Mouse (Mus musculus): Measurements from ENCODE around the gene Nebl. TPM values are rescaled to one million over a fixed set of nuclear protein-coding genes. Genes with fewer than 3 reads are reported as not detected.

The Nebl gene
- total RNA-seq, 2 experiments from 2014 or later = 148 to 159 TPM

- Histone ChIP-seq H3K4me3 (peak overlapping the region; percentile 13; the same call in 1 of the 2 replicates), H3K27ac (peak overlapping the region; percentile 51)
- no peak for DNase-seq (ENCODE audit: low spot score in 2 of 2)
- TF ChIP-seq CTCF (conservative IDR thresholded peaks at IDR 0.05) = no peak
Measured at GRCm38 (mm10) chr2:17723268-17724019, 7.8 kb downstream of the Nebl start.

GRCm38 (mm10) chr2:17721177-17721715, 10.0 kb downstream of the Nebl start:
- Histone ChIP-seq H3K4me3 (no peak overlapping the region), H3K27ac (peak overlapping the region; percentile 29; the same call in 1 of the 2 replicates)
- no peak for DNase-seq (ENCODE audit: low spot score in 2 of 2)
- no peak for TF ChIP-seq CTCF (conservative IDR thresholded peaks at IDR 0.05)

- no peak overlapping the region for H3K4me3 ChIP-seq
- TF ChIP-seq CTCF (conservative IDR thresholded peaks at IDR 0.05) = no peak
- no peak for DNase-seq (ENCODE audit: low spot score in 2 of 2)
- H3K27ac ChIP-seq = no peak overlapping the region
Measured at GRCm38 (mm10) chr2:17718281-17718680, 13.0 kb downstream of the Nebl start.

DNA sequence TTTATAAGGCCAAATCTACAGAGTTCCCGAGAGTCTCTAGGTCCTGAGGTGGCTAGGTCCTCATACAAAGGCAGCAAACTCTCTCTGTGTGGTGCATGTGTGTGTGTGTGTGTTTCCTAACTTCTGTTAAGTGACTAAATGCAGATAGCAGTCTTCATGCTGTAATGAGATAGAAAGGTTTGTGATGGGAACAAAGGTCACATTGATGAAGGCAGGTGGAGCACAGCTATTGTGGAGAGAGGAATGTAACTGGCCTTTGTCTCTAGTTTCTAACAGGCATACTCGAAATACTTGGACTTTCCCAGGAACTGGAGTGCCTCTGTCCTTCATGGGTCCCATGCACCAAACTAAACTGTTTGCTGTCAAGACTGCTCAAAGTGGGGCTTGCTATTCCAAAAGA, 14.1 kb downstream of the Nebl start:
- H3K27ac ChIP-seq = no peak overlapping the region
- TF ChIP-seq CTCF (conservative IDR thresholded peaks at IDR 0.05) = no peak
- H3K4me3 ChIP-seq = no peak overlapping the region
- DNase-seq (ENCODE audit: low spot score in 2 of 2) = no peak

GRCm38 (mm10) chr2:17715149-17715767, 16.0 kb downstream of the Nebl start:
- Histone ChIP-seq H3K27ac (peak overlapping the region; percentile 89), H3K4me3 (no peak overlapping the region)
- DNase-seq (ENCODE audit: low spot score in 2 of 2) = no peak
- no peak for TF ChIP-seq CTCF (conservative IDR thresholded peaks at IDR 0.05)

DNA sequence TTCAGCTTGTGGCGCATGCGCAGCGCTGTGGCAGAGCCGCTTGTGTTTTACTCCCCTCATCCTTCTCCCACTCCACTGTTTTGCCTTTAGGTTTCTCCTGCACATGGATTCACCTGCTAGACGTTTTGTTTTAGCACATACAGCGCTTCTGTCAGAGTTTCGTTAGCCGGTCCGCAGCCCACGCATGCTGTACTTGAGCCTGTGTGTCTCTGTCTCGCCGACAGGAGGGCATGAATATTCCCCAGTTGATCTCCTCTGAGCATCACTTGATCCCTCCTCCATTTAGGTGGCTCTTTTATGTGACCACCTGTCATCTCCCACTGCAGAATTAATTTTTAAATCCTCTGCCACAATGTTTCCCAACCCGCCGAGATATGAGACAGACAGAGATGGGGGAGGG, 16.6 kb downstream of the Nebl start:
- peak; percentile 45 for TF ChIP-seq CTCF (conservative IDR thresholded peaks at IDR 0.05)
- H3K4me3 ChIP-seq = no peak overlapping the region
- DNase-seq (ENCODE audit: low spot score in 2 of 2) = no peak
- H3K27ac ChIP-seq = peak overlapping the region; percentile 89

- Histone ChIP-seq H3K27ac (peak overlapping the region; percentile 89), H3K4me3 (no peak overlapping the region)
- no peak for TF ChIP-seq CTCF (conservative IDR thresholded peaks at IDR 0.05)
- DNase-seq (ENCODE audit: low spot score in 2 of 2) = no peak
Measured at GRCm38 (mm10) chr2:17714124-17714523, 17.1 kb downstream of the Nebl start.

DNA sequence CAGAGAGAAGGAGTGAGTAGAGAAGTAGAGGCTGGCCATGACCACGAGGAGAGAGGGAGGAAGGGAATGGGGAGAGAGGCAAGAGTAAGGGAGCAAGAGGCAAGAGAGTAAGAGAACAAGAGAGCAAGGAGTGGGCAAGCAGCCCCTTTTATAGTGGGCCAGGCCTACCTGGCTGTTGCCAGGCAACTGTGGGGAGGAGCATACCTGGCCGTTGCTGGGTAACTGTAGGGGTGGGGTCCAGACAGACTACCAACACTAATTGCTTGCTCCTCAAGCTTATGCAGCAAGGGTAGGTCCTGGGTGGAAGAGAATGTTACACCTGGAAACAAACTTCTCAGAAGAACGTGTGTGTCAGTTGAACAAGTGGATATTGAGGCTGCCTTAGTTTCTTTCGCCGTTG, 20.0 kb downstream of the Nebl start:
- TF ChIP-seq CTCF (conservative IDR thresholded peaks at IDR 0.05) = no peak
- H3K4me3 ChIP-seq = no peak overlapping the region
- DNase-seq (ENCODE audit: low spot score in 2 of 2) = no peak
- peak overlapping the region; percentile 86; the same call in 1 of the 2 replicates for H3K27ac ChIP-seq

DNA sequence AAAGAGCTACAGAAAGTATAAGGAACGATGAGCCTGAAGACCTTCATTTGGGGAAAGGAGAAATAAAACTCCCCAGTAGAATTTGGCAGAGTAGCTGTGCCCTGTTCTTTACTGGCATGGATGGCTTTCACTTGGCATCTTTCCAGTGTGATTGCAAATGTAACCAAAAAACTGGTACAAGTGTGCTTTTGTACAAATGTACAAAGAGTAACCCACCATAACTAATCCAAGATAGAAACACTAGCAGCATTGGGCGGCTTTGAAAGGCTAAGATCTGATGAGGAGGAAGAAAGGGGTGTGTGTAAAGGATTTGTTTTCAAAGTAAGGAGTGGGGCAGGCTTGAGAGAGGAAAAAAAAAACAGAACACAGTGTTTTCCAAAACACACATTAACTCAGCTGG, 21.2 kb downstream of the Nebl start:
- H3K4me3 ChIP-seq = no peak overlapping the region
- no peak for TF ChIP-seq CTCF (conservative IDR thresholded peaks at IDR 0.05)
- H3K27ac ChIP-seq = peak overlapping the region; percentile 86
- peak in 1 of 2 experiments; percentile 56 for DNase-seq (ENCODE audit: low spot score in 2 of 2)

GRCm38 (mm10) chr2:17705964-17706363, 25.3 kb downstream of the Nebl start:
- DNase-seq (ENCODE audit: low spot score in 2 of 2) = no peak
- no peak for TF ChIP-seq CTCF (conservative IDR thresholded peaks at IDR 0.05)
- Histone ChIP-seq H3K27ac (peak overlapping the region; percentile 88), H3K4me3 (no peak overlapping the region)

DNA sequence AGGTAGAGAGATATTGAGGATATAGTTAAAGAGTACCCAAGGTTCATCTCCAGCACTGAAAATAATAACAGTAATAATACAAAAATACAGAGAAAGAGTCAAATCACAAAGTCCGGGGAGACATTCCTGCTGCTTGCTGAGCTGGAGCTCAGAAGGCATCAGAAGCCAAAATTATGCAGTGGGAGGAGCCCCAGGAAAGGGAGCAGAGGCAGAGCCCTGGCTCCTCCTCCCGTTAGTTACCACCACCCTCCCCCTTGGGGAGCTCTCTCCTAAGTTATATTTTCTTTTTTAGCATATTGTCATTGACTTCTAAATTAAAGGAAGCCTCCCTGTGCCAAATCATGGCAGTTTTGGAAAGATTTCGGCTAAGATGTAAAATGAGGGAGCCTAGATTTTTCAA, 25.8 kb downstream of the Nebl start:
- H3K4me3 ChIP-seq = no peak overlapping the region
- DNase-seq (ENCODE audit: low spot score in 2 of 2) = no peak
- no peak for TF ChIP-seq CTCF (conservative IDR thresholded peaks at IDR 0.05)

DNA sequence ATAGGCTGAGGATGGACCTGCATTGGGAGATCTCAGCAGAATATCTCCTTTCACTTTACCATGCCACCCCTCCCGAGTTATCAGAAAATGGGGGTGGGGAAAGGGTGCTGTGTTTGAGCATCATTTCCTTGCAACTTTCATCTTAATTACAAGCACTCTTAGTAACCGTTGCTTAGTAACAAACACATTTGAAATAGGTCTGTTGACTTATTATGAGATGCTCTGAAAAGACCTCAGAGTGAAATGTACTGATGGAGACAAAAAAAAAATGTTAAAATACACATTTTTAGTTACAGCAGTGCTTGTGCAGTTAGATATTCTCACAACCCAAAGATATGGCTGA, 28.1 kb downstream of the Nebl start:
- TF ChIP-seq CTCF (conservative IDR thresholded peaks at IDR 0.05) = no peak
- DNase-seq (ENCODE audit: low spot score in 2 of 2) = no peak
- Histone ChIP-seq H3K27ac (peak overlapping the region; percentile 88), H3K4me3 (no peak overlapping the region)

More for the DNA sequence above, 25.8 kb downstream of the Nebl start:
- peak overlapping the region; percentile 88 for H3K27ac ChIP-seq

DNA sequence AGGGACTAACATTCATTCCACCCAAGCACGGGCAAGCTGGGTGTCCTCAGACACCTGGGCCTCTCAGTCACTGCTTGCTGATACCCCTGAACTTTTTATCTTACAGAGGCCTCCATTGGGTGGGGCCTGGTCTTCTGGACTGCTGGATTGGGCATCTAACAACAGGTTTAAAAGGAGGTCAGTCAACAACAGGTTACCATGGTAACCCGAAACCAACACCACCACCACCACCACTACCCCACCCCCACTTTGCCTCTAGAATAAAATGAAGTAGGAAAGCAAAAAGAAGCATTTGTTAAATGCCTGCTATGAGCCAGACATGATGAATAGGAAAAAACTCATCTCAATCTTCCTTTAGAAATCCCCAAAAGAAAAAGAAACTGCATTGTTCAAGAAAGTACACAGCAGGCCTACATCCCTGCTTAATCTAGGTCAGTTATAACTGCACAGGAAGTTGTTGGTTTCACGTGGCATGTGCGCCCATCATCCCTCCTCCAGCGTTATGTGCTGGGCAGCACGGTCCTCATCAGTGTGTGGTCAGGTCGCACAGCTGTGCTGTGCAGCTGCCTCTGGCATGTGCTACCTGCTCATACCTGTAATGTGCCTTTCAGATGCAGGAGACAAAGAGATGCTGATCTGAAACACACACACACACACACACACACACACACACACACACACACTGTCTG, 28.6 kb downstream of the Nebl start:
- DNase-seq (ENCODE audit: low spot score in 2 of 2) = no peak
- peak overlapping the region; percentile 88 for H3K27ac ChIP-seq
- H3K4me3 ChIP-seq = no peak overlapping the region
- no peak for TF ChIP-seq CTCF (conservative IDR thresholded peaks at IDR 0.05)
